Mouse (Mus musculus) cortical plate, adult 2 months (tissue): ENCODE results near the gene Sox6.

Experiments
- CTCF ChIP-seq: fragments of 200-500 bp; IDR thresholded peaks from 2 replicates; pipeline ENCODE4 v1.5.1; 2011; ENCODE audit warnings: mild to moderate bottlenecking, control low read depth, low read length; ENCODE audit not compliant: insufficient read depth; ENCODE audit errors: extremely low read depth
- POLR2A ChIP-seq: fragments of 200-500 bp; IDR thresholded peaks from 2 replicates; pipeline ENCODE4 v1.6.1; 2011; ENCODE audit warnings: mild to moderate bottlenecking, low read length, control low read depth; ENCODE audit not compliant: insufficient read depth; ENCODE audit errors: extremely low read depth

DNA sequence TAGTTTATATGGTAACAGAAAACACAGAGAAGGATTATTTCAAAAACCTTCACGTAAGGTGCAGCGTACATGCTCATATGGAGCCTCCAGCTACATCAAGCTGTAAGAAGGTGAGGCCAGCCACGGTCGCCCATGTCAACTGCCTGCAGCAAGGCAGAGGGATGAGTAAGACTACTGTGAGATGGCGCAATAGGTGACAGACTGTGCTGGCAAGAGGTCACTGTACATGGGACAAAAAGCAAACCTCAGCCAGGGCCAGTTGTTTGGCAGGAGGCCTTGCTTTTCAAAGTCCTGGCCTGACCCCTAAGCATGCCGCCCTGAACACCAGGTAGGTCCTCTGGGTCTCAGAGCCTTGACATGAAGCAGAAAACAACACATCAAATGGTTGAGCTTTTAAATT is 194.2 kb downstream of the Sox6 start:
- no peak for TF ChIP-seq CTCF
- TF ChIP-seq POLR2A: no peak
